Mouse (Mus musculus) heart, postnatal 0 days (tissue): ENCODE results near the gene Sh3bp5.

Source experiments
- CTCF ChIP-seq: IDR thresholded peaks from 2 replicates; pipeline ENCODE4 v1.5.1; 2016; ENCODE audit warnings: antibody characterized with exemption, control low read depth, low read depth
- EP300 ChIP-seq: IDR thresholded peaks from 2 replicates; pipeline ENCODE4 v1.6.1; 2016; ENCODE audit warnings: antibody characterized with exemption, low read depth

DNA sequence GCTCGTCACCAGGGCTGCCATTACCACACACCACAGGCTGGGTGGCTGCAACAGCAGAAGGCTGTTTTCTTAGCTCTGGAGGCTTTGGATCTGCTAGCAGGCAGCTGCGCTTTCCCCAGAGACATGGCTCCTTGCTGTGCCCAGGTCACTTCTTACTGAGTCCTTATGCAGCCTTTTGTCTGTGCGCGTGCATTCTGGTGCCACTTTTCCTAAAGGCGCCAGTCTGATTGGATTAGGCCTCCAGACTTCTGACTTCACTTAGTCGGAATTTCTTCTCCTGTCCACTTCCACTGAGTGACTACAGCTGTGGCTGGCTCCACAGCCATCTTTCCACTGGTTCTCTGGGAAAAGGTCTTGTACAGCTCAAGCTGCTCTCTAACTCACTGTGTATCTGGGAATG is 27.0 kb upstream of the Sh3bp5 start:
- TF ChIP-seq CTCF = no peak
- no peak for TF ChIP-seq EP300
